ENCODE assay signal across 17 mouse cellular contexts in the genomic region with DNA sequence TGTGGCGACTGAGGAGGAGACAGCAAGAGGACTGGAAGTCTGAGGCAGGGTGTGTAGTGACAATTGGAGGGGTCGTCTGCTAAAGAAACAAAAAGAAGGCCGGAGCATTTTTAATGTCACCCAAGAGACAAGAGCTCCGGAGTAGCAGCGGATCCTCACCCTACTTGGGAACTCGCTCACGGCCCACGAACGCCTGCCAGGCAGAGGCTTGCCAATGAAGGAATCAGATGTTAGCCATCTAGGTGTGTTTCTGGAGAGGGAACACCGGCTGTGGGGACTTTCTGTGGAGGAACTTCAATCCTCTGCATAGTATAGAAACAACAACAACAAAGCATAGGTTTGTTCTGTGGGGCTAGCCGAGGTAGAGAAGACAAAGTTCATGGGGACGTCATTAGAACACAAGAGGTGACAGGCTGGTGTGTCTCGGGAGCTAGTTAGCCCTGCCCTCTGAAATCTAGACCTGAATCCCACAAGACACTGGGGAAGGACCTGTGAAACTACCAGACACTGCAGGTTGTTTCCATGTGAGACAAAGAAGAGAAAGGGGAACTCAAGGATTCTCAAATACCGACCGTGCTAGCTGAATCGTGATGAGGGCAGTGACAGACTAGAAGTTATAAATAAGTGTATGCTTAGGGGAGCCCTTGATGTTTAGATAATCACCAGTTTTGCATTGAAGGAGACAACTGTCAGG. TPM values are rescaled to one million over a fixed set of nuclear protein-coding genes. Genes with fewer than 3 reads are reported as not detected.
DNase-seq lines count a peak whose midpoint lies in the region; ATAC-seq and TF ChIP-seq lines count a peak whose summit lies in the region.
"Had no signal": no experiment of that assay in that cellular context is flagged by ENCODE, and none has a peak within 500 bp of the region (broad histone marks: within the 10 kb centered on the region; RNA-seq: fewer than 3 reads in every experiment).

No protein-coding gene starts in this region.

- TF ChIP-seq EP300 in stomach, postnatal 0 days (optimal IDR thresholded peaks at IDR 0.05): no peak

- DNase-seq in layer of hippocampus, adult 2 months (ENCODE audit: low spot score in 2 of 2): no peak
- DNase-seq in layer of hippocampus, adult 9-10 months (ENCODE audit: low spot score): no peak
- DNase-seq in testis, postnatal 10 days (ENCODE audit: low spot score): peak; percentile 33
- no peak for DNase-seq in testis, postnatal 14 days (ENCODE audit: low spot score)
- DNase-seq in liver, embryonic 11.5 days (ENCODE audit: low spot score): no peak
- no peak for DNase-seq in stomach, postnatal 0 days (ENCODE audit: low spot score)
- DNase-seq in cerebellum, postnatal 36 days: no peak
- DNase-seq: adrenal gland, postnatal 10 days; kidney, adult 11 months; right cerebral cortex, postnatal 4 days; thymus, adult 18-20 months had no signal

- no peak overlapping the region for H3K9ac ChIP-seq in liver, embryonic 11.5 days (ENCODE audit: low read depth, low read length)
- no peak overlapping the region for H3K9ac ChIP-seq in stomach, postnatal 0 days (ENCODE audit: low read length)
- H3K9ac ChIP-seq: heart, embryonic 12.5 days had no signal

- no peak overlapping the region for H3K4me2 ChIP-seq in liver, embryonic 11.5 days
- no peak overlapping the region for H3K4me2 ChIP-seq in stomach, postnatal 0 days (replicated peaks; ENCODE audit: low read depth)
- H3K4me2 ChIP-seq: heart, embryonic 12.5 days; hindbrain, embryonic 12.5 days had no signal

- H3K4me3 ChIP-seq in layer of hippocampus, adult 2 months: no peak overlapping the region
- no peak overlapping the region for H3K4me3 ChIP-seq in liver, embryonic 11.5 days (ENCODE audit: low read depth, low read length)
- no peak overlapping the region for H3K4me3 ChIP-seq in stomach, postnatal 0 days (ENCODE audit: low read depth, low read length)
- H3K4me3 ChIP-seq: heart, embryonic 12.5 days; hindbrain, embryonic 12.5 days had no signal

- H3K9me3 ChIP-seq in liver, embryonic 11.5 days (ENCODE audit: control insufficient read depth, low read length): no peaks in the 10 kb centered on the region
- no peaks in the 10 kb centered on the region for H3K9me3 ChIP-seq in stomach, postnatal 0 days (ENCODE audit: control insufficient read depth, low read length)
- H3K9me3 ChIP-seq: heart, embryonic 12.5 days; hindbrain, embryonic 12.5 days had no signal

- no peaks in the 10 kb centered on the region for H3K27me3 ChIP-seq in liver, embryonic 11.5 days (replicated peaks; ENCODE audit: control insufficient read depth, insufficient read depth, low read length)
- no peaks in the 10 kb centered on the region for H3K27me3 ChIP-seq in stomach, postnatal 0 days (ENCODE audit: control insufficient read depth, insufficient read depth, low read length)
- H3K27me3 ChIP-seq: heart, embryonic 12.5 days; hindbrain, embryonic 12.5 days had no signal

- no peak for ATAC-seq in liver, embryonic 11.5 days (replicated peaks; ENCODE audit: low FRiP score)
- ATAC-seq in stomach, postnatal 0 days (ENCODE audit: low FRiP score, low TSS enrichment): no peak
- no peak for ATAC-seq in erythroblast, adult 5-6 weeks (replicated peaks; ENCODE audit: low FRiP score, poor library complexity, severe bottlenecking)

- 76% methylated on average over 16 of the region's 16 CpGs for WGBS in liver, embryonic 11.5 days
- 76% methylated on average over 16 of the region's 16 CpGs for WGBS in stomach, postnatal 0 days

- peaks cover 60% of the 10 kb centered on the region for H3K4me1 ChIP-seq in liver, embryonic 11.5 days (replicated peaks; ENCODE audit: control insufficient read depth, insufficient read depth, low read length)
- peaks cover 3% of the 10 kb centered on the region for H3K4me1 ChIP-seq in stomach, postnatal 0 days (replicated peaks; ENCODE audit: control insufficient read depth, insufficient read depth)

- TF ChIP-seq CTCF in layer of hippocampus, adult 2 months (conservative IDR thresholded peaks at IDR 0.05): no peak
- no peak for TF ChIP-seq CTCF in stomach, postnatal 0 days (IDR thresholded peaks at IDR 0.05; ENCODE audit: low read depth)

- no peaks in the 10 kb centered on the region for H3K36me3 ChIP-seq in liver, embryonic 11.5 days (ENCODE audit: control insufficient read depth, insufficient read depth, low read length)
- no peaks in the 10 kb centered on the region for H3K36me3 ChIP-seq in stomach, postnatal 0 days (ENCODE audit: control insufficient read depth, insufficient read depth, low read length)
- H3K36me3 ChIP-seq: heart, embryonic 12.5 days; hindbrain, embryonic 12.5 days had no signal

- peak overlapping the region; percentile 1; the same call in 1 of the 2 replicates for H3K27ac ChIP-seq in layer of hippocampus, adult 2 months
- peak overlapping the region; percentile 40; the same call in 1 of the 2 replicates for H3K27ac ChIP-seq in liver, embryonic 11.5 days (ENCODE audit: low read depth, low read length)
- peak overlapping the region; percentile 35; the same call in 1 of the 2 replicates for H3K27ac ChIP-seq in stomach, postnatal 0 days (replicated peaks)
- H3K27ac ChIP-seq: hindbrain, embryonic 12.5 days had no signal

RNA-seq across cellular contexts. Expression of a gene that starts 4.5 kb away (rescaled TPM):
- total RNA-seq in layer of hippocampus, adult 2 months (2021): 1 to 10 TPM; 2.3 to 2.9 TPM
- 2.7 and 3.2 TPM in 2 replicates for polyA plus RNA-seq in liver, embryonic 11.5 days (2014; fragmentation: Nextera tagmentation; extraction: Ambion mirVana)
- polyA plus RNA-seq in stomach, postnatal 0 days (2015; fragmentation: Nextera tagmentation; extraction: Ambion mirVana): 7.8 and 8.3 TPM in 2 replicates
- 45.5 and 64.6 TPM in 2 replicates for total RNA-seq in erythroblast, adult 5-6 weeks (2015; ENCODE audit: low replicate concordance)
- total RNA-seq in erythroblast, adult 5-6 weeks (2017; ENCODE audit: low replicate concordance): 56.7 and 80.9 TPM in 2 replicates

RNA-seq across cellular contexts. Expression of a gene that starts 10.4 kb away (rescaled TPM):
- 1 to 10 TPM; 5.5 to 5.9 TPM for total RNA-seq in layer of hippocampus, adult 2 months (2021)
- polyA plus RNA-seq in liver, embryonic 11.5 days (2014; fragmentation: Nextera tagmentation; extraction: Ambion mirVana): 20.1 and 20.5 TPM in 2 replicates
- 5.8 and 5.9 TPM in 2 replicates for polyA plus RNA-seq in stomach, postnatal 0 days (2015; fragmentation: Nextera tagmentation; extraction: Ambion mirVana)
- 4.0 and 8.1 TPM in 2 replicates for total RNA-seq in erythroblast, adult 5-6 weeks (2015; ENCODE audit: low replicate concordance)
- 5.8 and 9.8 TPM in 2 replicates for total RNA-seq in erythroblast, adult 5-6 weeks (2017; ENCODE audit: low replicate concordance)

RNA-seq across cellular contexts. Expression of a gene that starts 43.2 kb away (rescaled TPM):
- 10 to 100 TPM; 34.9 to 37.9 TPM for total RNA-seq in layer of hippocampus, adult 2 months (2021)
- polyA plus RNA-seq in liver, embryonic 11.5 days (2014; fragmentation: Nextera tagmentation; extraction: Ambion mirVana): 15.5 and 19.3 TPM in 2 replicates
- 4.5 and 5.0 TPM in 2 replicates for polyA plus RNA-seq in stomach, postnatal 0 days (2015; fragmentation: Nextera tagmentation; extraction: Ambion mirVana)
- total RNA-seq in erythroblast, adult 5-6 weeks (2015; ENCODE audit: low replicate concordance): 35.7 and 37.4 TPM in 2 replicates
- total RNA-seq in erythroblast, adult 5-6 weeks (2017; ENCODE audit: low replicate concordance): 53.2 and 72.1 TPM in 2 replicates

RNA-seq across cellular contexts. Expression of a gene that starts 52.5 kb away (rescaled TPM):
- total RNA-seq in layer of hippocampus, adult 2 months (2021): not detected
- polyA plus RNA-seq in liver, embryonic 11.5 days (2014; fragmentation: Nextera tagmentation; extraction: Ambion mirVana): not detected in 2 replicates
- polyA plus RNA-seq in stomach, postnatal 0 days (2015; fragmentation: Nextera tagmentation; extraction: Ambion mirVana): 0.10 TPM in 1 of 2 replicates, not detected in the other
- total RNA-seq in erythroblast, adult 5-6 weeks (2015; ENCODE audit: low replicate concordance): not detected in 2 replicates
- total RNA-seq in erythroblast, adult 5-6 weeks (2017; ENCODE audit: low replicate concordance): not detected in 2 replicates
- total RNA-seq: adrenal gland, postnatal 10 days; left cerebral cortex, postnatal 36 days; megakaryocyte-erythroid progenitor cell, adult 5-6 weeks had no signal
- polyA plus RNA-seq: cortical plate, adult 2 months; heart, embryonic 12.5 days; hindbrain, embryonic 12.5 days had no signal

Comparison
In these comparisons a context has a peak if more than half of its experiments do, and no peak if none do; other contexts are left out.
1. RNA of a gene that starts 4.5 kb away (total RNA-seq): 45.5 to 80.9 TPM in erythroblast, adult 5-6 weeks; 2.3 to 2.9 TPM in layer of hippocampus, adult 2 months; every median in the first group is over 10 times any median in the second.
2. Peak in every context shown above with its lines, with median percentiles within 50 percentile points of each other: H3K27ac ChIP-seq.